Mouse (Mus musculus) kidney, adult 2 months (tissue): ENCODE data around the gene Igf2bp3.

Source experiments
- CTCF ChIP-seq: fragments of 200-500 bp; conservative IDR thresholded peaks from 2 replicates; pipeline ENCODE4 v1.5.1; 2011; ENCODE audit warnings: low read depth, mild to moderate bottlenecking, control low read depth, low read length, moderate library complexity, mixed read lengths; ENCODE audit not compliant: insufficient read depth, insufficient read length
- POLR2A ChIP-seq: fragments of 200-500 bp; IDR thresholded peaks from one replicate; pipeline ENCODE4 v1.6.1; 2011; ENCODE audit warnings: low read depth, low read length, control low read depth

DNA sequence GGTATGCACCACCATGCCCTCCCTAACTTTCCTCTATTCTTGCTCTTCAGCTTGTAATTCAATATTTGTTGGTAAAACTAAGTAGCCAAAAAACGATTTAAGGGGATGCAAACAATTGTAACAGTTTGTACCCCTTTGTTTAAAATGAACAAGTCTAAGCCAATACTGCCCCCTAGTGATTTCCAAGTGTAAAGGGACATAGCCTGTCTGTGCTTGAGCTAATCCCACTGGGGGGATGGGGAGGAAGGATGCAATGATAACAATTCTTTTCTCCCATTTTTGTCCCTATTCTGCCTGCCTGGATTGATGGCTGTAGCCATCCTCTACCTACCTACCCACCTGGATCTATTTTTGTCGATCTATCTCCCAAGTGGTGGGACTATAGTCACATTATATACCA is 32.5 kb upstream of the Igf2bp3 start:
- peak; percentile 39 for TF ChIP-seq CTCF
- no peak for TF ChIP-seq POLR2A
